Mouse (Mus musculus) G1E (cell line): ENCODE measurements around the gene Kcnq2.

Experiments used
- CTCF ChIP-seq: IDR thresholded peaks from 2 replicates; pipeline ENCODE4 v1.5.1; 2012; ENCODE audit warnings: low read depth, low read length, inconsistent platforms, mixed read lengths
- GATA1 ChIP-seq: IDR thresholded peaks from 2 replicates; pipeline ENCODE4 v1.6.1; 2012; ENCODE audit warnings: borderline replicate concordance, low read length, inconsistent platforms, mixed read lengths
- GATA2 ChIP-seq: IDR thresholded peaks from 2 replicates; pipeline ENCODE4 v1.6.1; 2012; ENCODE audit warnings: low read depth, low read length, inconsistent platforms, borderline replicate concordance
- TAL1 ChIP-seq: conservative IDR thresholded peaks from 2 replicates; pipeline ENCODE4 v1.6.1; 2012; ENCODE audit warnings: low read depth, low read length, inconsistent platforms, mixed read lengths

GRCm38 (mm10) chr2:181143509-181144276 lies 8.6 kb upstream of the Kcnq2 start:
- TF ChIP-seq CTCF (no peak), GATA2 (no peak), TAL1 (no peak), GATA1 (no peak)
